Mouse (Mus musculus) inflammation-experienced regulatory T-cells, adult 6 months (primary cell): ENCODE data around the gene Aspscr1. TPM values are rescaled to one million over a fixed set of nuclear protein-coding genes. Genes with fewer than 3 reads are reported as not detected.

Experiments
- ATAC-seq: one replicate; pipeline ENCODE4 v1.8.0; 2017
- polyA plus RNA-seq, 3 experiments: library from polyadenylated mRNA; unstranded; fragments of 100-300 nt; shearing (Covaris generic); gene quantifications; one replicate each; pipeline ENCODE4 v1.2.1; 2017

Aspscr1 gene
- polyA plus RNA-seq, 3 experiments from 2014 or later, result 79.4 to 107 (median 86.2) TPM

DNA sequence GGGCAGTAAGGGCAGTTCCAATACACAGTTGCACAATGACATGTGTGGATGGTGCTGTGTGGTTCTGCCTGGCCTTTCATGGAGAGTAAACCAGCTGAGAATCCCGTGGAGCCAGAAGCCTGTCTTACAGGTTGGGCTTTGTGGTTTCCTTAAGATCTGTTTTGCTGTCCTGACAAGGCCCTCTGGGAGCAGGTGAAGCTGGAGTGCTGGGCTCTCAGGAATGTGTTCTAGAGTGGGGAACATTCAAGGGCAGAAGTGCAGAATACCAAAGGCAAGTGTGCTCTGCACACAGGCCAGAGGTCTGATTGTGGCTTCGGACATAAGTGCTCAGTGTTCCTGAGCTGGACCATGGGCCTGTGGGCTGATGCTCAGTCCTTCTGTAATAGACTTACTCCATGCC lies 11.9 kb downstream of the Aspscr1 start:
- no peak for ATAC-seq

- no peak for ATAC-seq
Observed at GRCm38 (mm10) chr11:120686650-120687272, 14.0 kb downstream of the Aspscr1 start.

DNA sequence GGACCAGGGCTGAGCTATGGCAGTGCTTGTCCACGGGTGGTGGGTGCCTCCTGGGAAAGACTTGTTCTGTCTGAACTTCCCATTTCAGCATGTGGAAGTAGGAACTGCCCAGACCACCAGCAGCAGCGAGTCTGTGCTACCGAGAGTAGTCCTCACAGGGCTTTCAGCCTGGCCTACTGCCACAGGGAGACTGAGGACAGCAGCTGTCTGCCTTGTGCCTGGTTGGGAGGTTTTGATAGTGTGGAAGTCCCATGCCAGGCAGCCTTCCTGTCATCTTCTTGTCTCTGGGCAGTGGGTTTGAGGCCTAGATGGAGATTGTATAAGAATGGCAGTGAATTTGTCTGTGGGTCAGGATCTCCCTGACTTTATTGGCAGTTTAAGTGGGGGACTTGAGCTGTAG lies 16.6 kb downstream of the Aspscr1 start:
- ATAC-seq, result no peak

DNA sequence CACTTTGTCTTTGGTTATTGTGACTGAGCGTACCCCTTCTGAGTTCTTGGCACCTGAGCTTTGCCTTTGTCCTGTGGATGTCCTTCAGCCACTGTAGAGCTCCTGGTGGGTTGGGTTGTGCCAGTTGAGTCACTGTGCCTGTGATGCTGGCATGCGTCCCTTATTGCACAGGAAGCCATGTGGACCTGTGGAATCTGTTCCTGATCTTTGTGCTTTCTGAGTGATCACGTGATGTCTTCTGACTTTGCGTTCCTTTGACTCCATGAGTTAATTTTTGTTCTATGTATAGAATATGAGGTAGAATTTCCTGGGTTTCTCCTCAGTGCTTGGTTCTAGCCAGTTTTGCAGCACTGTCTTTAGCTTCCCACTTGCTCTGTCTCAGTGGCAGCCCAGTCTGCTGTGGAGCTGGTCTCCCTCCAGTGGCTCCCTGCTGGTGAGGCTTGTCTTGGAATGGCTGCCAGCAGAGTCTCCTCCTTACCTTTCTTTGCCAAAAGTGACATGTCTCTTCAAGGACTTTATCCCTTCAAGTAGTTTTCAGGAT lies 19.8 kb downstream of the Aspscr1 start:
- ATAC-seq, result no peak

DNA sequence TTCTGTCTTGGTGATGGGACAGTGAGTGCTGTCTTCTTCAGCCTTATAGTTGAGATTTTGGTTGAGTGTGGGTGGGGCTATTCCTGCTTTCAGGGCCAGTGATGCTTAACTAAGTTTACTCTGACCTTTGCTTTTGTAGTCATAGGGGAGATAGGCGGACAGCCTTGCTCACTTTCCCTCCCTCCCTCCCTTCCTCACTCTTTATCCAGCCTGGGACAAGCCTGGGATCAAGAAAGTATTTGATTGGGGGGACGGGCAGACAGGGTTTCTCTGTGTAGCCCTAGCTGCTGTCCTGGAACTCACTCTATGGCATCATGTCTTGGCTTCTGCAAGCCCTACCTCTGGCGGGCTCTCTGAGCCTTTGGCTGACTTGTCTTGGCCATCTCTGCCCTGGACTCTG lies 20.7 kb downstream of the Aspscr1 start:
- no peak for ATAC-seq

GRCm38 (mm10) chr11:120695184-120695583 lies 22.4 kb downstream of the Aspscr1 start:
- no peak for ATAC-seq

DNA sequence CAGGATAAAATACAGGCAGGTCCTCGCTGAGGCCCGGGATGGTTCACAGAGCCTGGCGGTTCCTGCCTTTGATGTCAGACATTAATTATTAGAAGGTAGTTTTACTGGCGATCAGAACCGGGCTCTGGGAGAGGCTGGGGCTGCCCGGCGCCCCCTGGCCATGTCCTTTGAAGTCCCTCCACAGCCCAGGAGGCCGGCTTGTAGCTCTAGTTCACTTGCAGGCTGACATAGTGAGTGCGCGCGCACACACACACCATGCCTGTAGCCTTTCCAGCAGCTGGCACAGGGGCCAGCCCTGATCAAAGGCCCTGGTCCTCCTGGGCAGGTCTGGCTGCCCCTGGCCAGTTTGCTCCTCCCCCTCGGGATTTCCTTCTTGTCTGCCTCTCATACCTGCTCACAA lies 22.9 kb downstream of the Aspscr1 start:
- no peak for ATAC-seq

- no peak for ATAC-seq
Observed at GRCm38 (mm10) chr11:120696568-120696967, 23.8 kb downstream of the Aspscr1 start.

DNA sequence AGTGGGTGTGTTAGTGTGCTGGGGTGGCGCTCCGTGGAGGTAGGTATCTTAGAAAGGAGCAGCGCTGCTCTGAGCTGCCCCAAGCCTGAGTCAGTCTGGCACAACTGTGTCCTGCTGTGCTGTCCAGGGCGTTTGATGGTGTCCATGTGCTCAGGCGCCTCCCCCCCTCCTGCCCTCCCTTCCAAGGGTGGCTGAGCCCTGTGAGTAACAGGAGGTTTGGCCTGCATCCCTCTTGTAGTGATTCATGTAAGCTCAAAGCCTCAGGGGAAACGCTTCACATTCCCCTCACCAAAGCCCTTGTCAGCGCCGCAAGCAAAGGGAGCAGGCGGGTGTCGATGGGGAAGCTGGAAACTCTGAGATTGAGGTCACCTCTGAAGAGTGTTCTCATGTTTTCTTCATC lies 25.0 kb downstream of the Aspscr1 start:
- ATAC-seq, result no peak

GRCm38 (mm10) chr11:120703696-120704454 lies 31.1 kb downstream of the Aspscr1 start:
- no peak for ATAC-seq

GRCm38 (mm10) chr11:120704486-120705325 lies 31.9 kb downstream of the Aspscr1 start:
- ATAC-seq, result no peak

DNA sequence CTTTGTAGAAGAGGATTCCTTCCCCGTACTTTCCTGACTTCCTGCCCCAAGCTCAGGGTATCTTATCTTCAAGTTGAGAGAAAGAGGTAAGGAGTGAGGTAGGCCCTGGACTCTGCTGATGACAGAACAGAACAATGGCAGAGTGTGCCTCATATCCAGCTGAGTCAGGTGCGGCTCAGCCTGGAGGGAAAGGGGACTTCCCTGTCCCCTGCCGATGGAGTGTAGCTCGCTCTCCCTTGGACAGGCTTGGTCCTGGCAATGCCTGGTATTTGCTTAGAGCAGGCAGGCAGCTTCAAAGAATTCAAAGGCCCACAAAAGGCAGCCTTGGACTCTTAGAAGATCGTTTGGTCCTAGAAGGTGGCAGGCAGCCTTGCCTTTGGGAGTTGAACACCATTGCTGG lies 33.3 kb downstream of the Aspscr1 start:
- ATAC-seq, result no peak

GRCm38 (mm10) chr11:120707225-120707624 lies 34.5 kb downstream of the Aspscr1 start:
- ATAC-seq, result no peak

DNA sequence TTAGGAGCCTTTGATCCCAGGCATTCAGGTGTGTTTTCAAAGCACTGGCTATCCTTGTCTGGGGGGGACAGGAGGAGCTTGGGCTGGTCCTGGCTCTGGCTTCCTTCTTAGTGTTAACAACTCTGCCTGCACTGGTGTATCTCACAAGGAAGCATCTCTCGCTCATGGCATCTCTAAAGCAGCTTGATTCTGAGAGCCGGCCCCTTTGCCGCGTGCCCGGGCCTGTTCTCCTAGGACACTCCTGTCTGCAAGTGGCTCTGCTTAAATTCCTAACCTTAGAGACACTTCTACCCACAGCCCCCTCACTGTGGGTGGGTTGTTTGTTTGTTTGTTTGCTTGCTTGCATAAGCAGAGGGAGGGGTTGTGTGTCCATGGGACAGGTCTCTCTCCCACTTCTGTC lies 35.2 kb downstream of the Aspscr1 start:
- ATAC-seq, result no peak

- ATAC-seq, result no peak
Observed at GRCm38 (mm10) chr11:120709551-120709950, 36.8 kb downstream of the Aspscr1 start.

- ATAC-seq, result no peak
Observed at GRCm38 (mm10) chr11:120710672-120711071, 37.9 kb downstream of the Aspscr1 start.

- no peak for ATAC-seq
Observed at GRCm38 (mm10) chr11:120711980-120712604, 39.3 kb downstream of the Aspscr1 start.

DNA sequence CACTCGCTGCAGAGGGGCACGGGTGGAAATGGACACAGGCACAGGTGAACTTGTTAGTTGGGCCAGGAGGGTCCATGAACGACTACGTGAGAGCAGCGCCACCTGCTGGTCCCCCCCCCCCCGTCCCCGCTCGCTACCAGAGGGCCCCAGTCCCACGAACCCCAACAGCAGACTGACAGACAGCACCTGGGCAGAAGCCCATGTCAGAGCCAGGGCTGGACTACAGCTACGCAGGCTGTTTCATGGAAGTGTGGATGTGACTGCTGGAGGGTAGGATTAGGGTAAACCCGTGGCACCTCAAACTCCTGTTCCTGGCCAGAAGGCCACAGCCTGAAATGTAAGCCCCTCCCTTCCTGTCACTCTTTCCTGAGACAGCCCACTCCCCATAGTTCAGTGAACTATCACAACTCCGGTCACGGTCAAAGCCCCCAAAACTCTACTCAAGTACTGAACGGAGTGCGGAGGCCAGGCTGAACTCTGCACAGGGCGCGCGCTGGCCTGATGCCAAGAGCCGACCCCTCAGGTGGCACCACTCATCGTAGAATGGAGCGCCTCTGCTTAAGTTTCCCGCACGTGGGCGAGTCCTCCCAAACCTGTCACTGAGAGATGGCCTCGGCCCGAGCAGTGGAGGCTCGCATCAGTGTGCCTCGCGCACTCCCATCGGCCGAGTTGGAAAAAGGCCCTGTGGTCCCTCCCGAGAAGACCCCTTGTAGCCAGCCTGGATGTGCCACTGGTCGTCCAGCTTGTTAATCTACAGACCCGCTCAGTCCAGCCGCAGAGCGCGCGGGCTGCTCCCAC lies 40.2 kb downstream of the Aspscr1 start:
- ATAC-seq, result peak; percentile 14

DNA sequence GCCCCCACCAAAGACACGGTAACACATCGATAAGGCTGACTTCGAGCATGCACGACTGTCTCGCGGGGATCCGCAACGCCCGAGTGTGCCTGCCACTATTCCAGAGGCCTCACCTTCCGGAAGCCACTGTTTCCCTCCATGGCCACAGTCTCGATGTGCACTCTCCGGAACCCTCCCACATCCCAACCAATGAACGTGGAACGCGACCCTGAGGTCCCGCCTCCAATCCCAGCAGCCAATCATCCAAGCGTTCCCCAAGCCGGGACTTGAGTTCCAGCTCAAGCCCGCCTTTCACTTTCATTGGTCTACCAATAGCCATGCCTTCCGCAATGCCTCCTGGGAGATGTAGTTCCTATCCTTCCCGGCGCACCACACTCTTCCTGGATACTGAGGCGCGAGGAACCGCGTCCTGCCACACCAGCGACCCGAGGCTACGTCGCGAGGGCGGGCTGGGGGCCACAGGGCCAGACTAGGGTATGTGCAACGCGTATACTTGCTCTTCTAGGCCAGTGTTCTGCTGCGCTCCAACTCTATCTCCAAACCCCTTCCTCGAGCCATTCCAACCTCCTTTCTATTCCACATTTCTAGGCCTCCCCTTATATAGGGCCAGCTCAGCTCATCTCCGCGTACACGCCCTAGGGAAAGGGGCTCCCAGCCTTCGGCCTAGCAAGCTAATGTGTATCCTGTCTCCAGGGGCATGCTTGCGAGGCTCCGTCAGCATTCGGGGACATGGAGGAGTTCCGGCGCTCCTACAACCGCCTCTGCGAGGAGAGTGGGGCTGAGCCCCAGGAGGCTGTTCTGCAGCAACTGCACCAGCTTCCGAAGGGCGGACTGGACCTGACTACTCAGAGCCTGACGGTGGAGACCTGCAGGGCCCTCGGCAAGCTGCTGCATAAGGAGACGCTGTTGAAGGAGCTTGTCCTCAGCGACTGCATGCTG lies 41.1 kb downstream of the Aspscr1 start, which contains the start of the genes Cenpx and Lrrc45:
Gene Cenpx, minus strand, starts transcription at position 159 of the 939 bp plus-strand sequence.
Gene Lrrc45, plus strand, starts transcription at position 346 of the 939 bp plus-strand sequence.
- ATAC-seq, result peak; percentile 98

DNA sequence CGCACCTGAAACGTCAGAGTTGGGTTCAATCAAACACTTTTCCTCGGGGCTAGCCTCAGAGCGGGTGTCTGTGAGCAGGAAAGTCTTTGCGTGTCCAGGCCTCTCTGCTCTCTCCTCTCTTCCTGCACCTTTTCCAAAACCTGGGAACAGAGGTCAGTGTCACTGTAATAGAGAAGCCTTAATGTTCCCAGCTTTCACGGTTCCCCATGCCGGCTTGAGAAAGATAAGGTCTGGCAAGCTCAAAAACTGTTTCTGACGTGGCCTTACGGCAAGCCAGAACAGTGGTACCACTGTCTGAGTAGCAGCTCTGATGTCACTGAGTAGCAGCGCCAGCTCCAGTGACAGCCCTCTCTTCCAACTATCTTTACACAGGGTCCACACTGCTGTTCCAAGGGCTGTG lies 41.8 kb downstream of the Aspscr1 start:
- no peak for ATAC-seq
